Comparison of ENCODE assay signal across 8 mouse cellular contexts in the genomic region with DNA sequence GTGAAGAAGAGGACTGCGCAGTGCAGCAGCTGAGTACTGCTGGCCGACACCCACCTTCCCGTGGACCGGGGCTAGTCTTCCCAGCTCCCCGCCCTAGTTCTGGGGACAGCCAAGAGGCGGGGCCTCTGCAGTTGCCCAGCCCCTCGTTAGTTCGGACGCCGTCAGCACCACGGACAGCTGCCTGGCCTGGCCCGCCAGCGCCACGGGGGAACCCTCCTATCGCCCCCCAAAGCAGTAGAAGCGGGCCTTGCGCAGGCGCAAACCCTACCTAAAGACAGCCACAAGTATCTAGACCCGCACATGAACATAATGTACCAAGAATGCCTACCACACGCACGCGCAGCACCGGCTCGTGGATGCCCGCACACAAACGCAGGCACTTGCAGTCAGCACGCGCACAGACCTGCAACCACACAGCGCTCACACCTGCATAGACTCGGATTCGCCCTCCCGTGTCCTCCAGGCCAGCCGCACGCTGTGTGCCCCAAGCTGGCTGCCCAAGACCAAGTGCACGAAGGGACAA. TPM values are rescaled to one million over a fixed set of nuclear protein-coding genes. Genes with fewer than 3 reads are reported as not detected.
DNase-seq lines count a peak whose midpoint lies in the region; ATAC-seq and TF ChIP-seq lines count a peak whose summit lies in the region.

No protein-coding gene starts in this region.

- peaks cover 24% of the 10 kb centered on the region for H3K27me3 ChIP-seq in embryonic facial prominence, embryonic 14.5 days (replicated peaks; ENCODE audit: control insufficient read depth, insufficient read depth, low read length)
- H3K27me3 ChIP-seq in heart, postnatal 0 days (ENCODE audit: control insufficient read depth, insufficient read depth, low read length) = peaks cover 39% of the 10 kb centered on the region
- peaks cover 51% of the 10 kb centered on the region for H3K27me3 ChIP-seq in liver, embryonic 15.5 days
- H3K27me3 ChIP-seq in neural tube, embryonic 13.5 days = peaks cover 16% of the 10 kb centered on the region

- peak overlapping the region; percentile 58 for H3K4me3 ChIP-seq in embryonic facial prominence, embryonic 14.5 days (ENCODE audit: low read depth, low read length)
- H3K4me3 ChIP-seq in heart, postnatal 0 days (ENCODE audit: low read depth, low read length) = peak overlapping the region; percentile 54
- H3K4me3 ChIP-seq in liver, embryonic 15.5 days (replicated peaks) = peak overlapping the region; percentile 45
- H3K4me3 ChIP-seq in neural tube, embryonic 13.5 days = peak overlapping the region; percentile 65

- TF ChIP-seq CTCF in heart, postnatal 0 days (IDR thresholded peaks at IDR 0.05; ENCODE audit: low read depth) = no peak

- 1% methylated on average over 32 of the region's 35 CpGs for WGBS in embryonic facial prominence, embryonic 14.5 days
- 1% methylated on average over 35 of the region's 35 CpGs for WGBS in heart, postnatal 0 days
- 2% methylated on average over 35 of the region's 35 CpGs for WGBS in liver, embryonic 15.5 days (ENCODE audit: insufficient replicate concordance)
- WGBS in neural tube, embryonic 13.5 days = under 1% methylated on average over 35 of the region's 35 CpGs

- H3K9ac ChIP-seq in embryonic facial prominence, embryonic 14.5 days (ENCODE audit: low read depth, low read length) = no peak overlapping the region; the same call in 1 of the 2 replicates
- H3K9ac ChIP-seq in heart, postnatal 0 days (replicated peaks; ENCODE audit: low read depth, low read length) = no peak overlapping the region
- H3K9ac ChIP-seq in liver, embryonic 15.5 days = no peak overlapping the region
- peak overlapping the region; percentile 90 for H3K9ac ChIP-seq in neural tube, embryonic 13.5 days

- H3K4me2 ChIP-seq in embryonic facial prominence, embryonic 14.5 days (ENCODE audit: low read depth, low read length) = peak overlapping the region; percentile 100
- peak overlapping the region; percentile 86 for H3K4me2 ChIP-seq in heart, postnatal 0 days (ENCODE audit: low read depth, low read length)
- H3K4me2 ChIP-seq in liver, embryonic 15.5 days = peak overlapping the region; percentile 72
- peak overlapping the region; percentile 89 for H3K4me2 ChIP-seq in neural tube, embryonic 13.5 days

- no peak for TF ChIP-seq EP300 in heart, postnatal 0 days (IDR thresholded peaks at IDR 0.05; ENCODE audit: low read depth)

- DNase-seq in B cell, adult 2 months = peak; percentile 58 to 65
- peak; percentile 88 for DNase-seq in brain, adult 2 months (ENCODE audit: low read depth, low spot score)
- DNase-seq in embryonic facial prominence, embryonic 14.5 days (ENCODE audit: low spot score) = peak; percentile 86
- peak; percentile 57 for DNase-seq in heart, postnatal 0 days (ENCODE audit: low spot score)
- peak; percentile 55 for DNase-seq in layer of hippocampus, adult 11-12 months (ENCODE audit: low spot score)
- DNase-seq in thymus, adult 18-20 months = peak; percentile 28 to 37

- H3K4me1 ChIP-seq in embryonic facial prominence, embryonic 14.5 days (ENCODE audit: control insufficient read depth, insufficient read depth, low read length) = peaks cover 10% of the 10 kb centered on the region; the same call in 1 of the 2 replicates
- peaks cover 16% of the 10 kb centered on the region for H3K4me1 ChIP-seq in heart, postnatal 0 days (ENCODE audit: control insufficient read depth, insufficient read depth)
- H3K4me1 ChIP-seq in liver, embryonic 15.5 days (replicated peaks) = peaks cover 17% of the 10 kb centered on the region
- peaks cover 42% of the 10 kb centered on the region for H3K4me1 ChIP-seq in neural tube, embryonic 13.5 days (replicated peaks)

- H3K36me3 ChIP-seq in embryonic facial prominence, embryonic 14.5 days (ENCODE audit: control insufficient read depth, insufficient read depth, low read length) = no peaks in the 10 kb centered on the region
- no peaks in the 10 kb centered on the region for H3K36me3 ChIP-seq in heart, postnatal 0 days (replicated peaks; ENCODE audit: control insufficient read depth, insufficient read depth, low read length)
- no peaks in the 10 kb centered on the region for H3K36me3 ChIP-seq in liver, embryonic 15.5 days (replicated peaks)
- H3K36me3 ChIP-seq in neural tube, embryonic 13.5 days = peaks cover 27% of the 10 kb centered on the region

- H3K9me3 ChIP-seq in embryonic facial prominence, embryonic 14.5 days (ENCODE audit: control insufficient read depth, low read length) = no peaks in the 10 kb centered on the region
- H3K9me3 ChIP-seq in heart, postnatal 0 days (replicated peaks; ENCODE audit: control insufficient read depth, low read length) = no peaks in the 10 kb centered on the region
- no peaks in the 10 kb centered on the region for H3K9me3 ChIP-seq in liver, embryonic 15.5 days (replicated peaks)
- H3K9me3 ChIP-seq in neural tube, embryonic 13.5 days = no peaks in the 10 kb centered on the region

- no peak overlapping the region for H3K27ac ChIP-seq in embryonic facial prominence, embryonic 14.5 days (replicated peaks; ENCODE audit: low read depth, low read length)
- no peak overlapping the region for H3K27ac ChIP-seq in heart, postnatal 0 days (ENCODE audit: low read depth)
- no peak overlapping the region for H3K27ac ChIP-seq in liver, embryonic 15.5 days (replicated peaks)
- peak overlapping the region; percentile 88; the same call in 1 of the 2 replicates for H3K27ac ChIP-seq in neural tube, embryonic 13.5 days (replicated peaks)

- ATAC-seq in embryonic facial prominence, embryonic 14.5 days (ENCODE audit: low read depth) = peak; percentile 59
- peak; percentile 63 for ATAC-seq in heart, postnatal 0 days (ENCODE audit: insufficient read depth, low read depth)
- 0 out of 2 replicates have a peak, but pooled peaks have one; percentile 22 for ATAC-seq in liver, embryonic 15.5 days (ENCODE audit: insufficient read depth)
- peak; percentile 55 for ATAC-seq in neural tube, embryonic 13.5 days (ENCODE audit: low read depth)

RNA-seq across cellular contexts. Expression of a gene that starts 1.0 kb away (rescaled TPM):
- 0.84 and 1.5 TPM in 2 replicates for polyA plus RNA-seq in embryonic facial prominence, embryonic 14.5 days (2014; fragmentation: Nextera tagmentation; extraction: Ambion mirVana)
- 0.31 TPM in 1 of 2 replicates, not detected in the other for total RNA-seq in heart, postnatal 0 days (2014; rRNA removed; ENCODE audit: low replicate concordance)
- 0.01 TPM in 1 of 2 replicates, not detected in the other for polyA plus RNA-seq in heart, postnatal 0 days (2015; fragmentation: Nextera tagmentation; extraction: Ambion mirVana)
- 0.01 and 0.02 TPM in 2 replicates for polyA plus RNA-seq in liver, embryonic 15.5 days (2015; fragmentation: Nextera tagmentation; extraction: Ambion mirVana)
- polyA plus RNA-seq in neural tube, embryonic 13.5 days (2015; fragmentation: Nextera tagmentation; extraction: Ambion mirVana) = 8.4 and 8.9 TPM in 2 replicates

Comparison
In these comparisons a context has a peak if more than half of its experiments do, and no peak if none do; other contexts are left out.
1. DNase-seq: peak in every context shown above with its lines; median percentile 88 in brain, adult 2 months; 86 in embryonic facial prominence, embryonic 14.5 days; 62 in B cell, adult 2 months; 57 in heart, postnatal 0 days; 55 in layer of hippocampus, adult 11-12 months; 32 in thymus, adult 18-20 months.